Mouse (Mus musculus): ENCODE data around the gene Mtfr1l. TPM values are rescaled to one million over a fixed set of nuclear protein-coding genes. Genes with fewer than 3 reads are reported as not detected.

Gene Mtfr1l
- total RNA-seq, 2 experiments from 2014 or later: 33.6 to 48.1 TPM

DNA sequence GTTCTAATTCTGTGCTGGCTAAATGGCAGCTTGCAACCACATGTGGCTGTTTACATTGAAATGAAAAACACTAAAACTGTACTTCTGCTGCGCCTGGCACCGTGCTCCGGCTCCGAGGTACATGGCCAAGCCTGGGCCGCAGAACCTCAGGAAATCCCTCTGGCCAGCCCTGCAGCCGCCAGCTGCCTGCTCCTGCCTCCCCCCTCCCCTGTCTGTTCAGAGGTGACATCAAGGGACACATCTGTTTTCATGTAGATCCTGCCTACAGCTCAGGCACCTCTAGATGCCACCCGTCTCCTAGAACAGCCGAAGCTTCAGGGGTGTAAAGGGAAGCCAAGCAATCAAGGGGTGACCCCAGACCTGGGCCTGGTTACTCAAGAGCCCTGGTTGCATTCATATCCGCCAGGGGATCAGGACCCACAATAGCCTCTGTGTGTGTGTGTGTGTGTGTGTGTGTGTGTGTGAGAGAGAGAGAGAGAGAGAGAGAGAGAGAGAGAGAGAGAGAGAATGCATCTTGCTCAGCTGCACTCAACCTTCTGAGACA is 23.5 kb upstream of the Mtfr1l start:
- peak; percentile 56 for ATAC-seq (ENCODE audit: poor library complexity, severe bottlenecking)

DNA sequence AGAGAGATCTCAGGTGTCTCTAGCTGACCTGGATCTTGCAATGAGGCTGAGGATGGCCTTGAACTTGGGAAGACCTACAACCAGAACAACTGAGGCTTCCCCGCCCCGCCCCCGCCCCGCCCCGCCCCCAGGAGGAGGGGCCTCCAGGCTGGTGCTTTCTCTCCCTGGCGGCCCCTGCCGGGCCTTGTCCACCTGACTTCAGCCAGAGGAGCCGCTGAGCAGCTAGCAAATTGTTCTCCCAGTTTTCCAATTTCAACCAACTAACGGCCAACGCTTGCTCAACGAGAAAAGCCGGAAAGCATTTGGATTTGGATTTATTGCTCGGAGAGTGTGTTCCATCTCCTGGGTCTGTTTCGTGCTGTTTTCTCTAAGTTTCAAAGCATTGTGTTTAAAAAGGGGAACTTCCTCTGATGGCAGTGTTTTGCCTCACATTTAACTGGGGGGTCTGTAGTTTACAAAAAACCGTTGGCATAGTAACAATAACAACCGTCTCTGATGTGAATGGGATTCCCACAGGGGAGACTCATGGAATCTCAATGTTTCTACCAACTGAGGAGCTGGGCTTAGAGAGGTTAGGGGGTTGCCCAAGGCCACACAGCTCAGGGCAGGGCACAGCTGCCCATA is 22.6 kb upstream of the Mtfr1l start:
- peak; percentile 66 for ATAC-seq (ENCODE audit: poor library complexity, severe bottlenecking)

DNA sequence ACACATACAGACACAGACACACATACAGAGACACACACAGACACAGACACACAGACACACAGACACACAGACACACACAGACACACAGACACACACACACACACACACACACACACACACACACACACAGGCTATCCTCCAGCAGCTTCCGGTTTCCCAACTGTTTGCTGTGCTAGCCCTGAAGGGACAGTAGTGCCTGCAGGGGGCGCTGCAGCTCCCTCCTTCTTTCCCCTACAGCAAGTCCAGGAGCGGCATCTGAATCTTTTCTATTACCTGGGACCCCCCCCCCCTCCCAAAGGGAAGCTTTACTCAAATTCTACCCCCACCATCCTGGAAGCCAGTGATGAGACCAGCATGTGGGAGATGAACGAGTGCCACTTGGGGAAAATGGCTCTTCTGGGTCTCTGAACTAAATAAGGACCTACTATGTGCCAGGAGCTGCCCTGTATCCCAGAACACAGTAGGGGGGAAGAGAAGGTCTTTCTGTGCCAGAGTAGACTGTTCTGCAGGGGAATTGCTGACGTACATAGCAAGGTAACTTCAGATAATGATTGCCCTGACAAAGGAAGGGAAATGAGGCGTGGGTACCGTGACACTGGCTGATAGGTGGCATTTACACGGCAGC is 20.9 kb upstream of the Mtfr1l start:
- ATAC-seq (ENCODE audit: poor library complexity, severe bottlenecking): no peak

DNA sequence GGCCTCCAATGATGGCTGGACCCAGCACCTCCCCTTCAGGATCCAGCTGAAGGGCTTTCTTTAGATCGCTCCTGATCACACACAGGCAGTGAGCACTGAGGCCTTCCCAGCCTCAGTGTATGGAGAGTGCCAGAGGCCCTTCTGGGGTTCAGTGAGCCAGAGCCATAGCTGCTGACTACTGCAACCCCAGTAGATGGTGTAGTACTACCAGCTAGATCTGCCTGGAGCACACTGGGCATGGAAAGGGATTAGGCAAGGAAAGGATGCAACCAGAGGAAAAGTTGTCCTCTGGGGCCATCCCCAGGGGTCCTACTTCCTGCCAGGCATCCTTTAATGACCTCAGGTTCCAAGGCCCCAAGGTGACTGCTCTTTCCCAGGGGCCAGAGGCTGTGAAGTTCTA is 18.4 kb upstream of the Mtfr1l start:
- ATAC-seq (ENCODE audit: poor library complexity, severe bottlenecking): no peak

DNA sequence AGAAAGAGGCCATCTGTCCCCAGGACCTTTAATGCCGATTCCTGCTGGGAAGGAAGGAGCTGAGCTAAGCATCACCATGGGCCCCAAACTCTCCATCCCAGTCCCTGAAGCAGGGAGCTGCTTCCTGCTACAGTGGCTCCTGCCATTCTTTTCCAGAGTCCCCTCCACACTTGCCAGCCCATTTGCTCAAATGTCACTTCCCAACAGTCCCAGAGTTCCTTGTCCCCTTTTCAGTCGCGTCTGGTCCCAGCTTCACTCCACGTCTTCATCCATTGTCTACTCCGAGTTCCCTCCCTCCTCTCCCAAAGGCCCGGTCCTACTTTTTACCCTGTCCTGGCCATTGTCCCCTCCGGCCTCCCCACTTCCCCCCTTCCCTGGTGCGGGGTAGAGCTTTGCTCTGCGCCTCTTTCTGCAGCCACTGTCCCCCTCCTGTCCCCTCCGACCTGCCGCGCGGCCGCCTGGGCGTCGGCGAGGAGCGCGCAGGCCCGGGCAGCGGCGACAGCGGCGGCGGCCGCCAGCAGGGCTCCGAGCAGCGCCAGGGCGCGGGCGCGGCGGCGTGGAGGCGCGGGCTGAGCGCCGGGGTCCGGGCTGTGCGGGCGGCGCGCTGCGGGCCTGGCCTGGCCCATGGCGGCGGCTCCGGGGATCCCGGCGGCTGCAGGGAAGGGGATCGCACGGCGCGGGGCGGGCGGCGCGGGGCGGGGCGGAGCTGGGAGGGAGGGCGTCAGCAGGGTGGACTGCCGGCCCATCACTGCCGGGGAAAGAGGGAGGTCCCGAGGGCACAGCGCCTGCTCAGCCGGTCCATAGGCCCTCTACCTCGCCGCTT is 16.5 kb upstream of the Mtfr1l start, which contains the start of gene Selenon:
Gene Selenon (minus strand): TSS at position 673 of the 823 bp plus-strand sequence.
- ATAC-seq (ENCODE audit: poor library complexity, severe bottlenecking): peak; percentile 20

DNA sequence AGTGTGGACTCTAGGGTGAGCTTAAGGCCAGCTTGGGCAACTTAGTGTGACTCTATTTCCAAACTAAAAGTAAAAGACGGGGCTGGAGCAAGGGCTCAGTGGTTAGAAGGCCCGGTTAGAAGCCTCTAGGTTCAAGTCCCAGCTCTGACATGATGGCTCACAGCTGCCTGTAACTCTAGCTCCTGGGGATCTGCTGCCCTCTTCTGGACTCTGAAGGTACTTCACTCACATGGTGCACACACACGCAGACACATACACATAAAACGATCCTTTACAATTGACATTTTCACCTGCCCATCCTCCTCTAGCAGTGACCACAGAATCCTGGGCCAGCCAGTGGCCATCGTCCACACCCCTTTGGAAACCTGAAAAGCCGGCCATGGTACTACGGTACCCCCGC is 14.7 kb upstream of the Mtfr1l start:
- no peak for ATAC-seq (ENCODE audit: poor library complexity, severe bottlenecking)

DNA sequence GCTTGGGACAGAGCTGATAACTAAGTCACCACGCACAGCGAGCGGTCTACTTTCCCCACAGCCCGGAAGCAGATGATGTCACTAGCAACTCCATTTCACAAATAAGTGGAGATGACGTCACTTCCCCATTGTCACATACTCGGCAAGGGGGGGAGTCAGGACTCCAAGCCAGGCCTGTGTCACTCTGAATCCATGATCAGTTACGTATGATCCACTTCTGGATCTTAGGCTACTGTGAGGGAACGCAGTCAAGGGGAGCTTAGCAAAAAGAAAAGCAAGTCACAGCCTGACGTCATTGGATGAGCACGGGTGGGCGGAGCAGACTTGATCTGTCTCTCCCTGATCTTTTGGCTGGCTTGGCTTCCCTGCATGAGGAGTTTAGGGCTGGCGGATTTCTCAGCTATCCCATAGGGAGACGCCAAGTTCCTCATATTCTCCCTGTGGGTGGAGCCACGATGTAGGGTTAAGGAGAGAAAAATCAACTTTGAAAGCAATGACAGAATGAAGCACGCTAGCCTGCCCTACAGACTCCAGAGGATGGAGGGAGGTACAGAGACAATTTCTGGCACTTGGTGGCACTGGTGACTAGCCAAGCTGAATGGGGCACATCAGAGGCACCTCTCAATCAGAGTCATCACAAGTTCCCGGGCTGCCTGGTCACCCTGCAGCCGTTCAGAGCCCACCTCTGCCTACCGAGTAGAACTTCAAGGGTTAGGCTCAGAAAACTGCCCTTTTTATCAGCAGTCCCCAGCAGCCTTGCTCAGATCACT is 13.2 kb upstream of the Mtfr1l start:
- ATAC-seq (ENCODE audit: poor library complexity, severe bottlenecking): peak; percentile 78

DNA sequence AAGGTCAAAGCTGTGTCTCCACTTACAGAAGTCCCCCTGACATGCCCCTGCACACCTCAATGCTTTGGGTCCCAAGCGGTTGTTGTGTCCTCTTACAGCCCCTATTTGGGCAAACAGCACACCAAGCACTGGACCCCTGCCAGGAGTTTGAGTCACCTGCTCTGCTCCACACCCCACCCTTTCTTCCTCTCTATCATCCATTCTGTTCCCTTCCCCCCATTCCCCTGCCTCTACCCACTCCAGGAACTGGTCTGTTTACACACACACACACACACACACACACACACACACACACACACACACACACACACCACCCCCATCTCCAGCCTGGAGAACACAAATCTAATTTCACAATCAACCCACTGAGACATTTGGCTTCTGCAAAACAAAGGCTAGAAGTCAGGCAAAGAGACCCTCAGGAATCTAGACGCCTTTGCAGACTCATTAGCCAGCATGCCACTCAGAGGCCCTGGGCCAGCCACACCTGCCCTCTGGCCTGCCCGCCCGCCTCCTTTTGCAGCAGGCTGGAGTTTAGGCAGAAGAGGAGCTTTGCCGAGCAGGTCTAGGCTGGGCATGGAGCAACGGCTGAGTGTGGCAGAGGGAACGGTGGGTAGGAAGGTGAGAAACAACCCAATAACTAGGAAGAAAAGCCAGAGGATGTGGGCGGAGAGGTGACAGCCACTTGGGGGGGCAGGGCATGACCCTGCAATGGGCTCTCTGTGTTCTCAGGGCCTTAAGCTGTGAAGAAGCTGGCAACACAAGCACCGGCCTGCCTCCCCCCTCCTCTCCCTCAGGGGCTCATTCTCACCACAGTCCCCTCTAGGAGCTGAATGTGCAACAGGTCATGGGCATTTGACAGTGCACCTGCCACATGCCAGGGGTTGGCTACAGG is 11.9 kb upstream of the Mtfr1l start:
- peak; percentile 33 for ATAC-seq (ENCODE audit: poor library complexity, severe bottlenecking)

DNA sequence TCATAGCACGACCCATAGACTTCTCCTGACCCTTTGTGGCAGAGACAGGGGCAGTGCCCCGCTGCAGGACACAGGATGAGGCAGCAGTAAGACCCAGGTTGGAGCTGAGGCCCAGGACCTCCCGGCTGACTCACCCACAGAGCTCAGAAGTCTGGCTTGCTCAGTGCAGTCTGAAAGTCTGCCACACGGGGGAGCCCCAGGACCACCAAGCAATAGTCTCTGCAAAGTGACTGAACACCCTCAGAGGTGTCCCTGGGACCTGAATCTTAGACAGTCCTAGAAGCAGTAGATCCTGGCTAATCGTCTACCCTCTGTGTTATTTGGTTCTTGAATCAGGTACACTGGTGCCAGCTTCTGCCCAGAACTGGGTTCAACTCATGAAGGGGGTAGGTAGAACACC is 8.1 kb upstream of the Mtfr1l start:
- peak; percentile 56 for ATAC-seq (ENCODE audit: poor library complexity, severe bottlenecking)

DNA sequence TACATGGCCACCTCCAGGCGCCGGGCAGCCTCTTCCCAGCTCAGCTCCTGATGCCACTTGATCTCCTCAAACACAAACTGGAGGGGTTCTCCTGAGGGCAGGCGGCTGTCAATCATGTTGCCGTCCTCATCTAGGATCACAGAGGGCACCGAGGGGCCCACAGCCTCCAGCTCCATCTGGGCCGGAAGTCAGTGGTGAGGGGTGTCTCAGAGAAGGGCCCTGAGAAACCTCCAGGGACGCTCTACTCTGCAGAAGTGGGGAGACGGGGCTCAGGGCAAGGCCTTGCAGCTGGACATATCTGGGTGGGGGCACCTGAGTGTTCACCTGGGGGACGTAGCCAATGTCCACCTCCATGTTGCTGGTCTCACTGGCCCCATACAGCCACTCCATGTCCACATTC is 7.5 kb upstream of the Mtfr1l start:
- ATAC-seq (ENCODE audit: poor library complexity, severe bottlenecking): no peak

DNA sequence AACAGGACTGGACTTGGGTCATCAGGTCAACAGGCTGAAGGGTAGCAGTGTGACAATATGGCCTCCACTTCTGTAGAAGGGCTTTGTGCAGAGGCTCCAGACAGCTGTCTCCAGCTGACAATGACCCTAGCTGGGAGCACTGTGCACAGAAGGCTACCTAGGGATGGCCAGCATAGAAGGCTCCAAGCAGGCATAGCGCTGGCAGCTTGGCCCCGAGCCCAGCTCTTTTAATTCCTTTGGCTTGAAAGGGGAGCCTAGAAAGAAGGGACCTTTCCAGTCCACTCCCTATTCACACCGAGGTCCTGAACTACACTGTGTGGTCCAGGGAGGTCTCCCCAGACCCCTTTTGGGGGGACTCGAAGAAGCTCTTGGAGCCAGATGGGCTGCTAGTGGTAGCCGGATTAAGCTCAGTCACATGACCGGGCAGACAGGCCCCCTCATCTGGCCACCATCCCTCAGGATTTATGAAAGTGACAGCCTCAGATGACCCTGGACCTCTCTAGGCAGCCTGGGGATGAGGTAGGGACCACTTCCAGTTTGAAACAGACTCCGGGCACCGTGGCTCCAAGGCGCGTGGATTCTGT is 3.9 kb upstream of the Mtfr1l start:
- no peak for ATAC-seq (ENCODE audit: poor library complexity, severe bottlenecking)

DNA sequence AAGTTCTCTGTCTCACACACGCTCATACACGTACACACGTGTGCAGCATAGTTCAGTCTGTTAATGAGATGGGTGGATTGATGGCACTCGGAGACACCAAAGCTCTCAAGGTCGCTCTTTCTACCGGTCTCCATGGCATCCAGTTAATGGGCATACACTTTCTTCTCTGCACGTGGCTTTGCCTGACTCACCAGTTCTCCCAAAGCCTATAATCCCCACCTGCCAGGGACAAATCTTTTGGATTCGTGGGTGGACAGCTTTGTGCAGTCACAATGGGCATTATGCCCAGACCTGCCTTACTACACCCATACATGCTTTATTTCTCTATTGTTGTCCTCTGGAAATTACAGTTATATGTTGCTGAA is 582 bp upstream of the Mtfr1l start:
- ATAC-seq (ENCODE audit: poor library complexity, severe bottlenecking): no peak

DNA sequence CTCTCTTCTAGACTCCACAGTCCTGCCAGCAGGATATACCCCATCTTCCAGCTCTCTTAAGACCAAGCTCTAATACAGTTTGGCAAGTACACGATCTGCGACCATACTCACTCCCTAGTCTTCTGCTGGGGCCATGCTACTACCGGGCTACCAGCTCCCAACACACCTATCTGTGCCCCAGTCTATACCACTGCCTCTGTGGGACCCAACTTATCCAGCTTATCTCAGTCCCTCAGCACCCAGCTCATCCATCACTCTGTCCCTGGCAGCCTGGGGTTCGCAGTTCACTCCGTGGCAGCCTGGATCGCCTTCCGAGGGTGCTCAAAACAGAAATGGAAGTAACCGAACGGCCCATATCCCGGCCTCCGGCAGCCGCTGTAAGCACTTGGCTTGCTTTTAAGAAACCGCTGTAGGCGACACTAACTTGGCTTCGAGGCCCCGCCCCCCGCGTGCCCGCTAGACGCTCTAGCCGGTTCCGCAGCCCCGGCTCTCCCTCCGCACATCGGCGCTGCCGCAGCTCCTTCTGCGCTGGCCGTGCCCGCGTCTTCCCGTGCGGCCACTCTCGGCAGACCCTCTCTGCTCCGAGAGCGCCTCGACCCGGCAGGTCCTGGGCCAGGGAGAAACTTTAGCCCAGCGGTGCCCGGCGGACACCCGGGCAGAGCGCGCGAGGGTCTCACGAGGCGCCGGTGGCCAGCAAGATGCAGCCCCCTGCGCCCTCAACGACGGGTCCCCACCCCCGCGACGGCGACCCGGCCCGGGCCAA is 882 bp downstream of the Mtfr1l start:
- peak; percentile 56 for ATAC-seq (ENCODE audit: poor library complexity, severe bottlenecking)

DNA sequence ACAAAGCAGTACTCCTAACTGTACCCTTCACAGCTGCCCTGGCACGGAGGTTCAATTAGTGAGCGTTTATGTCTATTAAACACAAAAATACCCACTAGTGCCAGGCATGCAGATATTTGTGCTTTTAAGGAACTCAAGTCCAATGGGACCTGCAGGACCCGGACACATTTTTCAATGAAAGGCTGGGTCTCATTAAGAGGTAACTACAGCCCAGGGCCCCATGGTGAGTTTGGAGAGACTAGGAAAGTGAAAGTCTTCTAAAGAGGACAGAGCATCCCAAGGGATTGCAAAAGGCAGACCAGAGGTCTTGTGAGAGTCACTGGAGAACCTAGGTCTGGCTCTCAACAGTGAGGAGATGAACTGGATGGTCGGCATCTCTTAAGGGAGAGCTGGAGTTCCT is 1.8 kb downstream of the Mtfr1l start:
- no peak for ATAC-seq (ENCODE audit: poor library complexity, severe bottlenecking)

DNA sequence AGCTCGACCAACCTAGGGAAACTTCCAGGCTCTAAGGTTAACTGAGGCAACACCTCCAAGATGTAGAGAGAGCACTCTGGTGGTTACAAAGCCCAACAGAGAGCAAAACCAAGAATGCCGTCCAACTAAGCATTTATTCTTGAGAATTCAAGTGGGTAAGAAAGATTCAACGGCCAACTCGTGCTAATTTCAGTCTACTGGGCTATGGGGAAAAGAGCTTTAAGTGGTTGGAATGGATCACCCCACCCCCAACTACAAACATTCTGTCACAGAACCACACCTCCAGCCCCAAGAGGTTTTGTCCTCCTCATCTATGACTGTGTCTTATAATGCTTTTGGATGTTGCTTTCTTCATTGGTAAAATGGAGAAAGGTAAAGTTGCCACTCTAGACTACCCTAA is 2.3 kb downstream of the Mtfr1l start:
- no peak for ATAC-seq (ENCODE audit: poor library complexity, severe bottlenecking)

DNA sequence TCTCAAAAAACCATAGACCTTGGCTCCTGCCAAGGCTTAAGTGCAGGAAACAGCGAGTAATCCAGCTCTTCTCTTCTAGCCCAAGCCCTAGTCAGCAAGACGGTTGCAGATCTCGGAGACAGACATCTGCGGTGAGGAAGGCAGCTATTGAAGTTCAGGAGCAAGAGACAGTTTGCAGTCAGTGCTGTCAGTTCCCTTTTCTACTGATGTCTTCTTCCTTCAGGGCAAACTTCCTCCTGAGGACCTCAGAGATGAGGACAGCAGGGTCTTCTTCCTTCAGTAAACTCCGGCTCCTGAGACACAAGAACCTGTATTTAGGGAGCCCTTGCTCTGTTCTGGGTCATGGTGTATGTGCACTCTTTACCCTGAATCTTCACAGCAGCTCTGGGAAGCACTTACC is 9.0 kb downstream of the Mtfr1l start:
- peak; percentile 84 for ATAC-seq (ENCODE audit: poor library complexity, severe bottlenecking)

DNA sequence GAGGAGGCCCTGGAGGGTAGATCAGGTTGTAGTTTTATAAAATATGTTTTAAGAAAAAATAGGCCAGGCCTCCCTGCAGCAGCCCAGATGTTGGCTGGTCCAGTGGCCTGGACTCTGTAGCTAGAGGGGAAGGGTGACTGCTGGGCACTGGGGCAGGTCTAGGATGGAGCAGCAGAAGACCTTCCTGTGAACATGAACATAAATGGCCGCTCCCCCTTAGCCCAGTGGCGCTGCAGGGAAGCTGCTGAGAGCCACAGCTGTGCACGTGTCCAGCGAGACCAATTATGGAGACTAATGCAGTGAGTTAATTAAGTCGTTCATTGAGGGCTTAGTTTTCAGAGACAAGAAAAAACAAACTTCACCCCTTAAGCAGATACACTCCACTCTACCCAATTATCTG is 9.4 kb downstream of the Mtfr1l start:
- peak; percentile 45 for ATAC-seq (ENCODE audit: poor library complexity, severe bottlenecking)

DNA sequence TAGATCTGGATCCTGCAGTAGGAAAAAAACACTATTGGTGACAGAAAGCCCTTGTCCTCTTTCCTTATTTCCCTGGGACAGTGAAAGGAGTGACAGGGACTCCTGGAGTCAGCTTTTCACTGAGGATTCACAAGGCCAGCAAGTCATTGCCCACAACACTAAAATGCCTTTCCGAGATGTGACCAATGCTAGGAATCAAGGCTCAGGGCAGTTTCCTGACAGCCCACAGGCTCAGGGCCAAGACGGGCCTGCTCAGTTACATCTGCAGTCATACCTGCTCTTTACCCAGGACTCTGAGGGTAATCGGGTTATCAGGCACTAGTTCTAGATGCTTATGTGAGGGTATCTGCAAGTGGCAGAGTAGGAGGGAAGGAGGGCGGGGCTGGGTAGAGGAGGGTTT is 11.7 kb downstream of the Mtfr1l start:
- ATAC-seq (ENCODE audit: poor library complexity, severe bottlenecking): no peak

DNA sequence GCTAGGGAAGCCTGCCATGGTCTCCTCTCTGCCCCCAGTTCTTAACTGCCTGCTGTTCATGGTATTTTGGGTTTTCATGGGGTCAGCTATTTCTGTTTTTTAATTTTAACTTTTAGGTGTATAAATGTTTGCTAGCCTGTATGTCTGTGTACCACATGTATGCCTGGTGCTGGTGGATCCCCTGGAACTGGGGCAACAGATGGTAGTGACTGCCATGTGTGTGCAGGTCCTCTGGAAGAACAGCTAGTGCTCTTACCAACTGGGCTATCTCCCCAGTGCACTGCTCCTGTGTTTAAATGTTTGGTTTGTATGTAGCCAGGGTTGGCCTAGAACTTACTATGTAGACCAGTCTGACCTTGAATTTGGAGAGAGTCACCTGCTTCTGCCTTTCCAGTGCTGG is 15.9 kb downstream of the Mtfr1l start:
- no peak for ATAC-seq (ENCODE audit: poor library complexity, severe bottlenecking)

Data from megakaryocyte, adult 5-6 weeks (primary cell).